Mouse (Mus musculus) neutrophil, adult 5-6 weeks (primary cell): ENCODE results near the gene Pik3ip1. TPM values are rescaled to one million over a fixed set of nuclear protein-coding genes. Genes with fewer than 3 reads are reported as not detected.

Experiments
- total RNA-seq: library from RNA; stranded (forward); fragments of 200-1000 nt; gene quantifications from 2 replicates; pipeline ENCODE4 v1.2.3, GENCODE M21; 2017

Pik3ip1 gene
- total RNA-seq, 1 experiment from 2014 or later, result 62.5 TPM

Other genes starting within 250 kb of the Pik3ip1 start
- 60.9 and 65.4 TPM in 2 replicates for gene Sfi1, start 136.9 kb upstream of the Pik3ip1 start, total RNA-seq
- 75.0 and 81.2 TPM in 2 replicates for gene Eif4enif1, start 128.0 kb upstream of the Pik3ip1 start, total RNA-seq
- gene Drg1, start 64.0 kb upstream of the Pik3ip1 start, total RNA-seq, result 129 and 137 TPM in 2 replicates
- 52.3 and 60.4 TPM in 2 replicates for gene Patz1, start 41.5 kb upstream of the Pik3ip1 start, total RNA-seq
- gene Limk2, start 78.8 kb downstream of the Pik3ip1 start, total RNA-seq, result 46.5 and 53.3 TPM in 2 replicates
- gene Rnf185, start 122.0 kb downstream of the Pik3ip1 start, total RNA-seq, result 18.4 and 22.3 TPM in 2 replicates
- 0.61 and 0.70 TPM in 2 replicates for gene Pla2g3, start 157.9 kb downstream of the Pik3ip1 start, total RNA-seq
- 0.70 and 1.4 TPM in 2 replicates for gene Inpp5j, start 174.4 kb downstream of the Pik3ip1 start, total RNA-seq
- gene Selenom, start 184.3 kb downstream of the Pik3ip1 start, total RNA-seq, result 0.86 and 2.0 TPM in 2 replicates
- gene Smtn, start 210.2 kb downstream of the Pik3ip1 start, total RNA-seq, result 2.2 and 3.1 TPM in 2 replicates